Mouse (Mus musculus) adrenal gland, adult 2 months (tissue): ENCODE measurements around the gene Pifo. TPM values are rescaled to one million over a fixed set of nuclear protein-coding genes. Genes with fewer than 3 reads are reported as not detected.

ENCODE experiments used
- DNase-seq: peaks from one replicate; pipeline ENCODE4 v3.0.0; 2021
- polyA plus RNA-seq: library from polyadenylated mRNA; depleted of rRNA; stranded (reverse); fragments of >200 nt; gene quantifications from 2 replicates; pipeline ENCODE4 v1.2.3, GENCODE M21; 2012; rRNA removed
- total RNA-seq, 2 experiments: library from RNA; stranded (reverse); gene quantifications; 2 replicates each; pipeline ENCODE4 v1.2.3; 2021

Gene Pifo
- total and polyA plus RNA-seq, 3 experiments, result not detected

DNA sequence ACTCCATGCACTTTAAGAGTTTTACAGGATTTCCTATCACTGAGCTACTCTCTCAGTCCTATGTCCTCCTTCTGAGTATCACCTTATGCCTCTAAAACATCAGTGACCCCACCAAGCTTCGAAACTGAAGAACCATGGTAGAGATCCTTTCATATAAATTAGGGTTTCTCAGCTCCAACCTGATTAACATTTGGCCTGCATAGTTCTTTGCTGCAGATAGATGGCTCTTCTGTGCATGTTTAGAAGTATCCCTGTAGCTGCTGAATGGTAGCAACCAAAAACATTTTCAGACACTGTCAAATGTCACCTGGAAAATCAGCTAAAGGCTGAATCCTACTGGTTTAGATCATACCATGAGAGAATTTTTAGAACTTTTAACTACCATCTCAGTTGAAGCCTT lies 57.2 kb downstream of the Pifo start:
- no peak for DNase-seq

DNA sequence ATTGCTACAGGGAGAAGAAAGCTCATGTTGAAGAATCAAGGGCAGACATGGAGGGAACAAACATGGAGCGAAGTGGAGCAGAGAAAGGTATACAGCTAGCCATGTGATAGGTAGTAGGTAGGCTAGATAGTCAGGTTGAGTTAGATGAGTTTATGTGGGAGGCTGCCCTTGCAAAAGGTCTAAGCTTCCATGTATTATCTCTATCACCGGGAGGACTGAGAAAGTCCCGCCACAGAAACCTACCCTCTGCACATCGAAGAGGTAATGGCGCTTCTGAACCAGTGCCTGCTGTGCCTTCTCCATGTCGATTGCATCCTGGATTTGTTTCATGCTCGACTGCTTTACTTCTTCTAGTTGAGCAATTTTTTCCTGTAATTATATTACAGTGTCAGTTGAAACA lies 63.1 kb downstream of the Pifo start:
- no peak for DNase-seq

Other genes starting within 250 kb of the Pifo start
- gene Rap1a, start 213.3 kb downstream of the Pifo start, total RNA-seq, result 100 to 1,000 TPM; 143 to 188 TPM
- gene Rap1a, start 213.3 kb downstream of the Pifo start, polyA plus RNA-seq, result 1.5 and 1.6 TPM in 2 replicates
- gene Adora3, start 143.8 kb downstream of the Pifo start, total RNA-seq, result under 1 TPM; 0.12 to 0.35 TPM
- gene Adora3, start 143.8 kb downstream of the Pifo start, polyA plus RNA-seq, result 0.18 and 0.28 TPM in 2 replicates
- gene Tmigd3, start 143.7 kb downstream of the Pifo start, total RNA-seq, result not detected
- gene Tmigd3, start 143.7 kb downstream of the Pifo start, polyA plus RNA-seq, result not detected in 2 replicates
- gene I830077J02Rik, start 82.0 kb downstream of the Pifo start, total RNA-seq, result 1 to 10 TPM in 1 of 2 experiments, under 1 TPM in 1; 0.29 to 1.7 TPM
- 0.43 and 0.56 TPM in 2 replicates for gene I830077J02Rik, start 82.0 kb downstream of the Pifo start, polyA plus RNA-seq
- 10 to 100 TPM; 63.8 to 68.6 TPM for gene Wdr77, start 55.3 kb downstream of the Pifo start, total RNA-seq
- 19.8 and 23.4 TPM in 2 replicates for gene Wdr77, start 55.3 kb downstream of the Pifo start, polyA plus RNA-seq
- gene Atp5f1, start 54.5 kb downstream of the Pifo start, total RNA-seq, result 100 to 1,000 TPM; 364 to 394 TPM
- 191 and 198 TPM in 2 replicates for gene Atp5f1, start 54.5 kb downstream of the Pifo start, polyA plus RNA-seq
- 1 to 10 TPM in 1 of 2 experiments, under 1 TPM in 1; 0.38 to 1.1 TPM for gene Ovgp1, start 40.9 kb downstream of the Pifo start, total RNA-seq
- 0.58 and 0.77 TPM in 2 replicates for gene Ovgp1, start 40.9 kb downstream of the Pifo start, polyA plus RNA-seq
- gene Chil5, start 18.2 kb upstream of the Pifo start, total RNA-seq, result not detected
- not detected in 2 replicates for gene Chil5, start 18.2 kb upstream of the Pifo start, polyA plus RNA-seq
- not detected for gene Chia1, start 98.6 kb upstream of the Pifo start, total RNA-seq
- 0.59 TPM in 1 of 2 replicates, not detected in the other for gene Chia1, start 98.6 kb upstream of the Pifo start, polyA plus RNA-seq
- 1 to 10 TPM in 1 of 2 experiments, under 1 TPM in 1; 0.66 to 1.1 TPM for gene Chil3, start 152.9 kb upstream of the Pifo start, total RNA-seq
- gene Chil3, start 152.9 kb upstream of the Pifo start, polyA plus RNA-seq, result 0.10 and 0.28 TPM in 2 replicates
- gene Chil4, start 204.9 kb upstream of the Pifo start, total RNA-seq, result not detected
- gene Chil4, start 204.9 kb upstream of the Pifo start, polyA plus RNA-seq, result not detected in 2 replicates